24 mouse cellular contexts compared by ENCODE assay signal in genomic region chr2:43561209-43561608, GRCm38 (mm10). TPM values are rescaled to one million over a fixed set of nuclear protein-coding genes. Genes with fewer than 3 reads are reported as not detected.
"Had no signal": no experiment of that assay in that cellular context is flagged by ENCODE, and none has a peak within 500 bp of the region (broad histone marks: within the 10 kb centered on the region; RNA-seq: fewer than 3 reads in every experiment).

No protein-coding gene starts in this region.

- H3K9ac ChIP-seq: liver, embryonic 13.5 days; liver, embryonic 15.5 days; liver, postnatal 0 days; lung, embryonic 15.5 days; midbrain, embryonic 12.5 days; midbrain, embryonic 15.5 days; neural tube, embryonic 13.5 days; neural tube, embryonic 15.5 days; stomach, embryonic 15.5 days had no signal

- H3K4me1 ChIP-seq: liver, embryonic 13.5 days; liver, embryonic 15.5 days; lung, embryonic 15.5 days; megakaryocyte, embryonic 14.5 days; midbrain, embryonic 12.5 days; midbrain, embryonic 15.5 days; neural tube, embryonic 13.5 days; neural tube, embryonic 15.5 days; stomach, embryonic 15.5 days had no signal

- H3K36me3 ChIP-seq: liver, embryonic 13.5 days; liver, embryonic 15.5 days; lung, embryonic 15.5 days; midbrain, embryonic 12.5 days; midbrain, embryonic 15.5 days; neural tube, embryonic 13.5 days; neural tube, embryonic 15.5 days; stomach, embryonic 15.5 days had no signal

- H3K27me3 ChIP-seq: liver, embryonic 13.5 days; liver, embryonic 15.5 days; lung, embryonic 15.5 days; megakaryocyte, embryonic 14.5 days; midbrain, embryonic 12.5 days; midbrain, embryonic 15.5 days; neural tube, embryonic 13.5 days; neural tube, embryonic 15.5 days; stomach, embryonic 15.5 days had no signal

- H3K9me3 ChIP-seq: liver, embryonic 15.5 days; lung, embryonic 15.5 days; megakaryocyte, embryonic 14.5 days; midbrain, embryonic 12.5 days; midbrain, embryonic 15.5 days; neural tube, embryonic 13.5 days; neural tube, embryonic 15.5 days; stomach, embryonic 15.5 days had no signal

- DNase-seq: liver, embryonic 13.5 days; liver, postnatal 0 days; lung, adult 2 months; lung, postnatal 14 days; retina, postnatal 1 day; right cerebral cortex, adult 18-20 months; right cerebral cortex, postnatal 25 days; right cerebral cortex, postnatal 4 days; thymus, postnatal 14 days; thymus, postnatal 36 days had no signal

- H3K4me3 ChIP-seq: liver, embryonic 13.5 days; liver, embryonic 15.5 days; lung, embryonic 15.5 days; megakaryocyte, embryonic 14.5 days; midbrain, embryonic 12.5 days; midbrain, embryonic 15.5 days; myocyte; neural tube, embryonic 13.5 days; neural tube, embryonic 15.5 days; stomach, embryonic 15.5 days had no signal

- H3K4me2 ChIP-seq: liver, embryonic 13.5 days; liver, embryonic 15.5 days; lung, embryonic 15.5 days; midbrain, embryonic 12.5 days; midbrain, embryonic 15.5 days; neural tube, embryonic 13.5 days; neural tube, embryonic 15.5 days; stomach, embryonic 15.5 days had no signal

- H3K27ac ChIP-seq: liver, embryonic 13.5 days; liver, embryonic 15.5 days; lung, embryonic 15.5 days; macrophage; midbrain, embryonic 12.5 days; midbrain, embryonic 15.5 days; neural tube, embryonic 13.5 days; neural tube, embryonic 15.5 days; stomach, embryonic 15.5 days; stomach, postnatal 0 days had no signal

- ATAC-seq: liver, postnatal 0 days; lung, postnatal 0 days; midbrain, embryonic 15.5 days had no signal

RNA-seq across cellular contexts. Expression of gene Kynu, which starts 6.1 kb away (rescaled TPM):
- total RNA-seq: midbrain, postnatal 0 days had no signal
- polyA plus RNA-seq: myocyte; testis, adult 2 months had no signal
